Mouse (Mus musculus) forebrain, postnatal 0 days (tissue): ENCODE measurements around the gene Lck. TPM values are rescaled to one million over a fixed set of nuclear protein-coding genes. Genes with fewer than 3 reads are reported as not detected.

Experiments used
- ATAC-seq: fragments of 200-750 bp; cut with Nextera tagmentation; 2 replicates; pipeline ENCODE4 v1.8.0; 2017; ENCODE audit warnings: mild to moderate bottlenecking, moderate library complexity
- DNase-seq: peaks from one replicate; pipeline ENCODE4 v3.0.0-alpha.2; 2015
- H3K27ac ChIP-seq: fragments of 300-500 bp; sonication (generic); 2 replicates; pipeline ENCODE4 v1.5.1; 2014; ENCODE audit warnings: low read depth, mild to moderate bottlenecking, antibody characterized with exemption, low read length, moderate library complexity, mixed read lengths
- H3K27me3 ChIP-seq: fragments of 300-500 bp; sonication (generic); 2 replicates; pipeline ENCODE4 v1.6.1; 2014; ENCODE audit warnings: mild to moderate bottlenecking, low read length, mixed read lengths; ENCODE audit not compliant: insufficient read depth
- H3K36me3 ChIP-seq: fragments of 300-500 bp; sonication (generic); 2 replicates; pipeline ENCODE4 v1.6.1; 2014; ENCODE audit warnings: mild to moderate bottlenecking, moderate library complexity; ENCODE audit not compliant: insufficient read depth
- H3K4me1 ChIP-seq: fragments of 300-500 bp; sonication (generic); 2 replicates; pipeline ENCODE4 v1.6.1; 2014; ENCODE audit warnings: antibody characterized with exemption; ENCODE audit not compliant: insufficient read depth
- H3K4me2 ChIP-seq: fragments of 300-500 bp; sonication (generic); 2 replicates; pipeline ENCODE4 v1.6.1; 2014; ENCODE audit warnings: low read depth, mild to moderate bottlenecking, moderate library complexity
- H3K4me3 ChIP-seq: fragments of 300-500 bp; sonication (generic); 2 replicates; pipeline ENCODE4 v1.5.1; 2014; ENCODE audit warnings: low read depth, low read length, mixed read lengths
- H3K9ac ChIP-seq: fragments of 300-500 bp; sonication (generic); 2 replicates; pipeline ENCODE4 v1.6.1; 2014; ENCODE audit warnings: mild to moderate bottlenecking
- H3K9me3 ChIP-seq: fragments of 300-500 bp; sonication (generic); 2 replicates; pipeline ENCODE4 v1.6.1; 2016; ENCODE audit warnings: low read length
- CTCF ChIP-seq: sonication (generic); IDR thresholded peaks from 2 replicates; pipeline ENCODE4 v1.5.1; 2016; ENCODE audit warnings: antibody characterized with exemption, control low read depth, low read depth
- WGBS: fragments of 180-500 bp; shearing (Covaris S2); extraction: QIAGEN DNeasy Blood & Tissue Kit; methylation state at CpG from one replicate; pipeline ENCODE4 v1.1.7; 2014; 5-methylcytosine and 5-hydroxymethylcytosine counted together
- polyA plus RNA-seq: library from polyadenylated mRNA; unstranded; fragments of >200 nt; fragmentation: Nextera tagmentation; extraction: Ambion mirVana; gene quantifications from 2 replicates; pipeline ENCODE4 v1.2.1, GENCODE M21; 2015
- total RNA-seq: library from RNA; depleted of rRNA; stranded (reverse); fragments of >200 nt; gene quantifications from 2 replicates; pipeline ENCODE4 v1.2.3, GENCODE M21; 2014

Gene Lck
- total and polyA plus RNA-seq, 2 experiments from 2014 or later: 15.3 to 17.0 TPM

GRCm38 (mm10) chr4:129576863-129577491, 3.5 kb upstream of the Lck start:
- DNase-seq (peak; percentile 56), ATAC-seq (peak; percentile 36; the same call in 1 of the 2 replicates)
- WGBS: 29% methylated on average over 21 of the region's 21 CpGs

GRCm38 (mm10) chr4:129575171-129575844, 1.9 kb upstream of the Lck start:
- Histone ChIP-seq H3K4me1 (no peaks in the 10 kb centered on the region), H3K4me3 (no peak overlapping the region), H3K27me3 (no peaks in the 10 kb centered on the region), H3K27ac (no peak overlapping the region), H3K9me3 (no peaks in the 10 kb centered on the region), H3K9ac (no peak overlapping the region), H3K36me3 (no peaks in the 10 kb centered on the region), H3K4me2 (no peak overlapping the region)
- DNase-seq (no peak), ATAC-seq (no peak)
- 62% methylated on average over 7 of the region's 8 CpGs for WGBS
- no peak for TF ChIP-seq CTCF

More at GRCm38 (mm10) chr4:129576863-129577491, 3.5 kb upstream of the Lck start:
- no peak overlapping the region for H3K27ac ChIP-seq
- peak; percentile 46 for TF ChIP-seq CTCF
- no peaks in the 10 kb centered on the region for H3K4me1 ChIP-seq
- no peak overlapping the region for H3K4me3 ChIP-seq
- no peaks in the 10 kb centered on the region for H3K36me3 ChIP-seq
- H3K9me3 ChIP-seq: no peaks in the 10 kb centered on the region
- H3K27me3 ChIP-seq: no peaks in the 10 kb centered on the region
- no peak overlapping the region for H3K9ac ChIP-seq
- H3K4me2 ChIP-seq: 0 out of 2 replicates have a peak overlapping the region, but pooled peaks have one; percentile 17

- WGBS: 97% methylated on average over 4 of the region's 4 CpGs
- no peak overlapping the region for H3K4me3 ChIP-seq
- DNase-seq (no peak), ATAC-seq (no peak)
- H3K9ac ChIP-seq: no peak overlapping the region
- no peaks in the 10 kb centered on the region for H3K27me3 ChIP-seq
- no peak overlapping the region for H3K4me2 ChIP-seq
- no peak overlapping the region for H3K27ac ChIP-seq
- no peaks in the 10 kb centered on the region for H3K4me1 ChIP-seq
- H3K36me3 ChIP-seq: no peaks in the 10 kb centered on the region
- TF ChIP-seq CTCF: no peak
- no peaks in the 10 kb centered on the region for H3K9me3 ChIP-seq
Observed at GRCm38 (mm10) chr4:129573093-129573370, 409 bp downstream of the Lck start.

- no peak overlapping the region for H3K27ac ChIP-seq
- no peak for TF ChIP-seq CTCF
- WGBS: 86% methylated on average over 13 of the region's 13 CpGs
- H3K4me2 ChIP-seq: no peak overlapping the region
- no peaks in the 10 kb centered on the region for H3K4me1 ChIP-seq
- no peak for ATAC-seq
- H3K4me3 ChIP-seq: no peak overlapping the region
- no peaks in the 10 kb centered on the region for H3K9me3 ChIP-seq
- no peaks in the 10 kb centered on the region for H3K36me3 ChIP-seq
- no peak overlapping the region for H3K9ac ChIP-seq
- DNase-seq: no peak
- no peaks in the 10 kb centered on the region for H3K27me3 ChIP-seq
Observed at GRCm38 (mm10) chr4:129572236-129573092, 977 bp downstream of the Lck start.

- H3K4me3 ChIP-seq: no peak overlapping the region
- no peak overlapping the region for H3K9ac ChIP-seq
- DNase-seq (no peak), ATAC-seq (no peak)
- WGBS: 71% methylated on average over 8 of the region's 8 CpGs
- H3K4me1 ChIP-seq: no peaks in the 10 kb centered on the region
- no peak overlapping the region for H3K27ac ChIP-seq
- no peaks in the 10 kb centered on the region for H3K27me3 ChIP-seq
- no peaks in the 10 kb centered on the region for H3K9me3 ChIP-seq
- no peak overlapping the region for H3K4me2 ChIP-seq
- H3K36me3 ChIP-seq: no peaks in the 10 kb centered on the region
- TF ChIP-seq CTCF: no peak
Observed at GRCm38 (mm10) chr4:129571551-129572084, 1.8 kb downstream of the Lck start.

GRCm38 (mm10) chr4:129570028-129570427, 3.4 kb downstream of the Lck start:
- H3K4me3 ChIP-seq: no peak overlapping the region
- DNase-seq (no peak), ATAC-seq (no peak)
- 90% methylated on average over 6 of the region's 6 CpGs for WGBS
- no peak overlapping the region for H3K4me2 ChIP-seq
- H3K9me3 ChIP-seq: no peaks in the 10 kb centered on the region
- H3K9ac ChIP-seq: no peak overlapping the region
- H3K36me3 ChIP-seq: no peaks in the 10 kb centered on the region
- H3K4me1 ChIP-seq: no peaks in the 10 kb centered on the region
- H3K27ac ChIP-seq: no peak overlapping the region
- no peaks in the 10 kb centered on the region for H3K27me3 ChIP-seq
- TF ChIP-seq CTCF: no peak

- TF ChIP-seq CTCF: no peak
- WGBS: 92% methylated on average over 7 of the region's 7 CpGs
Observed at GRCm38 (mm10) chr4:129568366-129568765, 5.1 kb downstream of the Lck start.

More at GRCm38 (mm10) chr4:129568366-129568765, 5.1 kb downstream of the Lck start:
- DNase-seq: no peak
- ATAC-seq: no peak
- Histone ChIP-seq H3K4me2 (no peak overlapping the region), H3K9ac (no peak overlapping the region), H3K4me3 (no peak overlapping the region), H3K4me1 (no peaks in the 10 kb centered on the region), H3K27me3 (no peaks in the 10 kb centered on the region), H3K27ac (no peak overlapping the region), H3K9me3 (no peaks in the 10 kb centered on the region), H3K36me3 (no peaks in the 10 kb centered on the region)
